Mouse (Mus musculus) A20 (cell line): ENCODE measurements around the gene Cxcr5.

Experiments used
- DNase-seq: peaks from one replicate; pipeline ENCODE4 v3.0.0-alpha.2; 2011; ENCODE audit warnings: low read depth, low spot score

Gene Cxcr5

GRCm38 (mm10) chr9:44537625-44538301 lies 23.9 kb downstream of the Cxcr5 start:
- peak; percentile 87 for DNase-seq

- no peak for DNase-seq
These were observed 28.6 kb downstream of the Cxcr5 start for GRCm38 (mm10) chr9:44532991-44533580.

GRCm38 (mm10) chr9:44528340-44528739 lies 33.3 kb downstream of the Cxcr5 start:
- DNase-seq: no peak

GRCm38 (mm10) chr9:44526337-44527112 lies 35.2 kb downstream of the Cxcr5 start:
- peak; percentile 86 for DNase-seq

- peak; percentile 67 for DNase-seq
These were observed 36.1 kb downstream of the Cxcr5 start for GRCm38 (mm10) chr9:44525589-44525988.

GRCm38 (mm10) chr9:44525001-44525400 lies 36.7 kb downstream of the Cxcr5 start:
- peak; percentile 52 for DNase-seq

GRCm38 (mm10) chr9:44524235-44524826 lies 37.3 kb downstream of the Cxcr5 start:
- DNase-seq: peak; percentile 78

- DNase-seq: no peak
These were observed 38.0 kb downstream of the Cxcr5 start for GRCm38 (mm10) chr9:44523686-44524085.

GRCm38 (mm10) chr9:44521927-44522326 lies 39.8 kb downstream of the Cxcr5 start:
- peak; percentile 89 for DNase-seq

- no peak for DNase-seq
These were observed 43.6 kb downstream of the Cxcr5 start for GRCm38 (mm10) chr9:44518068-44518467.

GRCm38 (mm10) chr9:44517368-44517767 lies 44.3 kb downstream of the Cxcr5 start:
- peak; percentile 28 for DNase-seq

GRCm38 (mm10) chr9:44515891-44516290 lies 45.8 kb downstream of the Cxcr5 start:
- DNase-seq: no peak

GRCm38 (mm10) chr9:44515131-44515751 lies 46.4 kb downstream of the Cxcr5 start:
- peak; percentile 86 for DNase-seq

- peak; percentile 38 for DNase-seq
These were observed 47.5 kb downstream of the Cxcr5 start for GRCm38 (mm10) chr9:44514147-44514546.

GRCm38 (mm10) chr9:44513610-44514009 lies 48.1 kb downstream of the Cxcr5 start:
- no peak for DNase-seq

GRCm38 (mm10) chr9:44513121-44513520 lies 48.6 kb downstream of the Cxcr5 start:
- no peak for DNase-seq

GRCm38 (mm10) chr9:44512717-44513003 lies 49.0 kb downstream of the Cxcr5 start:
- DNase-seq: no peak

- DNase-seq: peak; percentile 24
These were observed 49.6 kb downstream of the Cxcr5 start for GRCm38 (mm10) chr9:44511935-44512716.

- DNase-seq: no peak
These were observed 50.6 kb downstream of the Cxcr5 start for GRCm38 (mm10) chr9:44510872-44511601.

GRCm38 (mm10) chr9:44510355-44510871 lies 51.3 kb downstream of the Cxcr5 start:
- DNase-seq: peak; percentile 32
